Mouse (Mus musculus) MEL (cell line): Measurements from ENCODE around the gene Atp8a2.

Experiments
- EP300 ChIP-seq, 2 experiments: IDR thresholded peaks; 2 replicates each; pipeline ENCODE4 v1.6.1; 2011; ENCODE audit warnings: improper control_type of control experiment in 2 of 2, low read length in 2 of 2, low read depth in 1 of 2, mild to moderate bottlenecking in 1 of 2
- POLR2A ChIP-seq, 2 experiments: IDR thresholded peaks; 2 replicates each; pipeline ENCODE4 v1.6.1; 2011 to 2012; ENCODE audit warnings: low read length in 2 of 2, mild to moderate bottlenecking in 2 of 2, control low read depth in 1 of 2, improper control_type of control experiment in 1 of 2, low read depth in 1 of 2, moderate library complexity in 1 of 2; ENCODE audit not compliant: control insufficient read depth in 1 of 2, insufficient read depth in 1 of 2, poor library complexity in 1 of 2
- ZKSCAN1 ChIP-seq: IDR thresholded peaks from 2 replicates; pipeline ENCODE4 v1.6.1; 2012; ENCODE audit warnings: low read depth, mild to moderate bottlenecking, inconsistent platforms, low read length, improper control_type of control experiment, moderate library complexity

GRCm38 (mm10) chr14:59715695-59716442 is 481.1 kb downstream of the Atp8a2 start:
- TF ChIP-seq EP300 (IDR thresholded peaks at IDR 0.05; ENCODE audit: low read depth in 1 of 2, low read length in 2 of 2) (no peak), POLR2A (IDR thresholded peaks at IDR 0.05; ENCODE audit: control insufficient read depth in 1 of 2, insufficient read depth in 1 of 2, low read depth in 1 of 2, low read length in 2 of 2, poor library complexity in 1 of 2) (no peak), ZKSCAN1 (no peak)
